Mouse (Mus musculus) midbrain, embryonic 14.5 days (tissue): ENCODE data around the gene Sf3a3. TPM values are rescaled to one million over a fixed set of nuclear protein-coding genes. Genes with fewer than 3 reads are reported as not detected.
A peak's percentile ranks its signal among the peaks of the same experiment; 100 is the strongest.

Experiments used
- ATAC-seq: fragments of 200-750 bp; cut with Nextera tagmentation; 2 replicates; pipeline ENCODE4 v1.8.0; 2017; ENCODE audit warnings: moderate number of reproducible peaks, moderate library complexity; ENCODE audit not compliant: low FRiP score, low TSS enrichment
- DNase-seq: peaks from one replicate; pipeline ENCODE4 v3.0.0-alpha.2; 2015
- H3K27ac ChIP-seq: fragments of 300-500 bp; sonication (generic); replicated peaks from 2 replicates; pipeline ENCODE4 v1.5.1; 2014; ENCODE audit warnings: mild to moderate bottlenecking, low read depth, low read length, moderate library complexity
- H3K27me3 ChIP-seq: fragments of 300-500 bp; sonication (generic); 2 replicates; pipeline ENCODE4 v1.6.1; 2014; ENCODE audit warnings: low read length, control low read depth, mixed read lengths; ENCODE audit not compliant: control insufficient read depth, insufficient read depth
- H3K36me3 ChIP-seq: fragments of 300-500 bp; sonication (generic); 2 replicates; pipeline ENCODE4 v1.6.1; 2014; ENCODE audit warnings: low read length, control low read depth; ENCODE audit not compliant: control insufficient read depth, insufficient read depth
- H3K4me1 ChIP-seq: fragments of 300-500 bp; sonication (generic); 2 replicates; pipeline ENCODE4 v1.6.1; 2014; ENCODE audit warnings: mild to moderate bottlenecking, antibody characterized with exemption, low read length, control low read depth; ENCODE audit not compliant: control insufficient read depth, insufficient read depth
- H3K4me2 ChIP-seq: fragments of 300-500 bp; sonication (generic); 2 replicates; pipeline ENCODE4 v1.6.1; 2014; ENCODE audit warnings: mild to moderate bottlenecking, low read length, moderate library complexity
- H3K4me3 ChIP-seq: fragments of 300-500 bp; sonication (generic); replicated peaks from 2 replicates; pipeline ENCODE4 v1.5.1; 2014; ENCODE audit warnings: low read depth, low read length
- H3K9ac ChIP-seq: fragments of 300-500 bp; sonication (generic); replicated peaks from 2 replicates; pipeline ENCODE4 v1.6.1; 2014; ENCODE audit warnings: mild to moderate bottlenecking, low read length, moderate library complexity
- H3K9me3 ChIP-seq: fragments of 300-500 bp; sonication (generic); 2 replicates; pipeline ENCODE4 v1.6.1; 2016; ENCODE audit warnings: low read length, control low read depth, mixed read lengths; ENCODE audit not compliant: control insufficient read depth
- WGBS: fragments of 180-500 bp; shearing (Covaris S2); extraction: QIAGEN DNeasy Blood & Tissue Kit; methylation state at CpG from one replicate; pipeline ENCODE4 v1.1.7; 2014; 5-methylcytosine and 5-hydroxymethylcytosine counted together
- polyA plus RNA-seq: library from polyadenylated mRNA; unstranded; fragments of >200 nt; fragmentation: Nextera tagmentation; extraction: Ambion mirVana; gene quantifications from 2 replicates; pipeline ENCODE4 v1.2.1, GENCODE M21; 2014

Sf3a3 gene
- polyA plus RNA-seq, 1 experiment from 2014 or later, result 116 TPM

GRCm38 (mm10) chr4:124738783-124739182, 24.2 kb downstream of the Sf3a3 start:
- no peak for ATAC-seq
- H3K4me2 ChIP-seq, result no peak overlapping the region
- H3K27me3 ChIP-seq, result no peaks in the 10 kb centered on the region
- WGBS, result 78% methylated on average over 1 of the region's 1 CpGs
- no peak overlapping the region for H3K4me3 ChIP-seq
- no peak overlapping the region for H3K9ac ChIP-seq
- DNase-seq, result no peak
- H3K36me3 ChIP-seq, result 0 out of 2 replicates have a peak, but pooled peaks cover under 1% of the 10 kb centered on the region
- no peaks in the 10 kb centered on the region for H3K9me3 ChIP-seq
- peaks cover 13% of the 10 kb centered on the region; the same call in 1 of the 2 replicates for H3K4me1 ChIP-seq
- no peak overlapping the region for H3K27ac ChIP-seq

- peak within 1 kb of the TSS; percentile 52 for H3K4me3 ChIP-seq
- peaks cover 12% of the 10 kb centered on the region for H3K36me3 ChIP-seq
- H3K9me3 ChIP-seq, result no peaks in the 10 kb centered on the region
- DNase-seq (peak; percentile 90), ATAC-seq (peak; percentile 90)
- H3K9ac ChIP-seq, result peak within 1 kb of the TSS; percentile 61
- WGBS, result 15% methylated on average over 25 of the region's 25 CpGs
- no peak within 1 kb of the TSS for H3K27ac ChIP-seq
- H3K27me3 ChIP-seq, result no peaks in the 10 kb centered on the region
- peaks cover 8% of the 10 kb centered on the region; the same call in 1 of the 2 replicates for H3K4me1 ChIP-seq
- H3K4me2 ChIP-seq, result peak within 1 kb of the TSS; percentile 69
These were observed 27.1 kb downstream of the Sf3a3 start, which contains the start of gene Inpp5b for GRCm38 (mm10) chr4:124741376-124742343. Gene Inpp5b (plus strand): TSS chr4:124741850.

DNA sequence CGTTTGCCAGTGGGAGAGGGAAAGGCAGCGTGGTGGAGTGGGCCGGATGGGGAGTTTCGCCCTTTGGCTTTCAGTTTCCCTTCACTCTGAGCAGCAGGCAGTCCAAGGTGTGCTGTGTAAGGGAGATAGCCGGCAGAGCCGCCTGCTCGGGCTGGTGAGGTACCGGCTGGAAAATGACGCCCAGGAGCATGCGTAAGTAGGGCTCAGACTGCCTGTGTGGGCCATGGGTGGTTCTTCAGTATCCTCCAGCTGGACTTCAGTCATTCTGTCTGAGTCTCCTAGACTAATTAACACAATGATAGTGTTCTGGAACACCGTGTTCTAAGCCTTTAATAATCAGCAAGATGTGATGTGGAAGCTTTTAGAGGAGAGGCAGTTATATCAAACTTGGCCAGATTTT, 28.3 kb downstream of the Sf3a3 start:
- H3K4me1 ChIP-seq, result 0 out of 2 replicates have a peak, but pooled peaks cover 3% of the 10 kb centered on the region
- H3K9ac ChIP-seq, result no peak overlapping the region
- no peak for ATAC-seq
- H3K36me3 ChIP-seq, result peaks cover 16% of the 10 kb centered on the region
- H3K27ac ChIP-seq, result no peak overlapping the region
- H3K9me3 ChIP-seq, result no peaks in the 10 kb centered on the region
- peak overlapping the region; percentile 69; the same call in 1 of the 2 replicates for H3K4me2 ChIP-seq
- no peaks in the 10 kb centered on the region for H3K27me3 ChIP-seq
- WGBS, result 86% methylated on average over 11 of the region's 11 CpGs
- DNase-seq, result no peak
- H3K4me3 ChIP-seq, result no peak overlapping the region

DNA sequence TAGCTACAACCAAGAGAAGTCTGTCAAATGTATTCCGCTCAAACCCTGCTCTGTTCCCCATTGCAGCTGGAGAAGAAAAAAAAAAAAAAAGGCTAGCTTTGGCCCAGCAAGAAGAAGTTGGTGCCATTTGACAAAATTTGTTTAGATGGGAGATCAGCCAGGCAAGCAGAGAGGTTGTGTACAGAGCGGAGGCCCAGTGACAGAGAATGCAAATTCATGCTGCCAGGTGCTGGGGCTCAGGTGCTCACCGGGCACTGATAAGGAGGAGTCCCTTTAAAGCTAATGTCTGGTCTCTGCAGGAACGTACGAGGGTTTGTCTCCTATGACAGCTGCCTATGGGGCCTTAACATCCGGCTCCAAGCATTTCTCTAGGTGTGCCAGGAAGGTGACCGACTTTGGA, 32.0 kb downstream of the Sf3a3 start:
- no peaks in the 10 kb centered on the region for H3K27me3 ChIP-seq
- peaks cover 26% of the 10 kb centered on the region for H3K36me3 ChIP-seq
- H3K9me3 ChIP-seq, result no peaks in the 10 kb centered on the region
- WGBS, result 83% methylated on average over 7 of the region's 7 CpGs
- no peak overlapping the region for H3K9ac ChIP-seq
- H3K27ac ChIP-seq, result no peak overlapping the region
- DNase-seq (no peak), ATAC-seq (no peak)
- peaks cover 7% of the 10 kb centered on the region; the same call in 1 of the 2 replicates for H3K4me1 ChIP-seq
- H3K4me3 ChIP-seq, result no peak overlapping the region
- no peak overlapping the region for H3K4me2 ChIP-seq

GRCm38 (mm10) chr4:124747851-124748250, 33.3 kb downstream of the Sf3a3 start:
- H3K36me3 ChIP-seq, result peaks cover 26% of the 10 kb centered on the region
- H3K4me1 ChIP-seq, result peaks cover 9% of the 10 kb centered on the region
- H3K4me2 ChIP-seq, result no peak overlapping the region
- no peaks in the 10 kb centered on the region for H3K27me3 ChIP-seq
- DNase-seq, result no peak
- no peak overlapping the region for H3K9ac ChIP-seq
- H3K27ac ChIP-seq, result no peak overlapping the region
- no peaks in the 10 kb centered on the region for H3K9me3 ChIP-seq
- ATAC-seq, result no peak
- no peak overlapping the region for H3K4me3 ChIP-seq
- 60% methylated on average over 4 of the region's 4 CpGs for WGBS

DNA sequence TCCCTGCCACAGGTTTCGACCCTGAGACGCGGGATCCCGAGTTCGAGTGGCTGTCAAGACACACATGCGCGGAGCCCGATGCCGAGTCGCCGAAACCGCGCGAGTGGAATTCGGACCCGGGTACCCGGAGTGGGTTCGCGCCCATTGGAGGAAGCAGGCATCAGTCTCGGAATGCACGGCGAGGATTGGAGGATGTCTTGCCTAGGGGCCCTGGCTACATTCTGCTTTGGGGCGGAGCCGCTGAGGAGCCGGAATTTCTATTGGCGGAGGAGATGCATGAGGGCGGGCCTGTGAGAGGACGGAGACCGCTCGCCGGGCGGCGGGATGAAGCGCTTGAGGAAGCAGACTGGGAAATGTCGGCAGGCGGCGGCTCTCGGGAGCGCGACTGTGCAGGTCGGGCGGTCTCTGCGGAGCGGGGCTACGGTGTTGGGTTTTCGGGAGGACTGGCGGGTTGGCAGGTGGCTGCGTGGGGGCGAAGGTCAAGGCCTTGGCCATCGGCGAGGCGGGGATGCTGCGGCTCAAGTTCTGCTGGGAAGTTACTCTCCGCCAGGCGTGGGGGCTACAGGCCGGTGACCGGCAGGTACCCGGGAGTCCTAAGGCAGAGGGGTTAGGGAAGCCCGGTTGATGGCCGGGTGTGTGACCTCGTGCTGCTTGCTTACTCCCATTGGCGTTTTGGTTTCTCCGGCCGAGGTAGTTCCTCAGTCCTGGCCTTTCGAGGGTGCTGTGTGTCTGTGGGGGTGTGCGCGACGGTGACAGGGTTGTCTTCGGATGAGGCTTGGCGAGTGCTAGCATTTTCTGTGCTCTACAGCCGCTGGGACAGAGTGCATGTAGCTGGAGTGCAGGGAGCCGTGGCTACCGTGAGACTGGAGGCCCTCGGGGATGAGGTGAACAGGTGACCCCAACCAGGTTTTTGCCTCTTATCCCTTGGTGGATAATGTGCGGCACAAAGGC, 37.0 kb downstream of the Sf3a3 start:
- DNase-seq (peak; percentile 98), ATAC-seq (peak; percentile 100)
- 0 out of 2 replicates have a peak overlapping the region, but pooled peaks have one; percentile 9 for H3K27ac ChIP-seq
- H3K4me1 ChIP-seq, result peaks cover 9% of the 10 kb centered on the region
- peak overlapping the region; percentile 73 for H3K4me3 ChIP-seq
- peaks cover 16% of the 10 kb centered on the region; the same call in 1 of the 2 replicates for H3K36me3 ChIP-seq
- peak overlapping the region; percentile 71 for H3K9ac ChIP-seq
- no peaks in the 10 kb centered on the region for H3K9me3 ChIP-seq
- H3K27me3 ChIP-seq, result no peaks in the 10 kb centered on the region
- under 1% methylated on average over 75 of the region's 75 CpGs for WGBS
- peak overlapping the region; percentile 98 for H3K4me2 ChIP-seq

GRCm38 (mm10) chr4:124752281-124753199, 38.0 kb downstream of the Sf3a3 start:
- Histone ChIP-seq H3K27me3 (no peaks in the 10 kb centered on the region), H3K36me3 (peaks cover 13% of the 10 kb centered on the region; the same call in 1 of the 2 replicates), H3K27ac (no peak overlapping the region), H3K9me3 (no peaks in the 10 kb centered on the region), H3K4me1 (peaks cover 9% of the 10 kb centered on the region), H3K4me3 (peak overlapping the region; percentile 73), H3K9ac (peak overlapping the region; percentile 71), H3K4me2 (peak overlapping the region; percentile 98)
- DNase-seq (no peak), ATAC-seq (no peak)
- WGBS, result 15% methylated on average over 15 of the region's 15 CpGs
